Mouse (Mus musculus): Measurements from ENCODE around the gene Cryga. TPM values are rescaled to one million over a fixed set of nuclear protein-coding genes. Genes with fewer than 3 reads are reported as not detected.

Gene Cryga
- polyA plus RNA-seq, 1 experiment from 2014 or later = not detected

DNA sequence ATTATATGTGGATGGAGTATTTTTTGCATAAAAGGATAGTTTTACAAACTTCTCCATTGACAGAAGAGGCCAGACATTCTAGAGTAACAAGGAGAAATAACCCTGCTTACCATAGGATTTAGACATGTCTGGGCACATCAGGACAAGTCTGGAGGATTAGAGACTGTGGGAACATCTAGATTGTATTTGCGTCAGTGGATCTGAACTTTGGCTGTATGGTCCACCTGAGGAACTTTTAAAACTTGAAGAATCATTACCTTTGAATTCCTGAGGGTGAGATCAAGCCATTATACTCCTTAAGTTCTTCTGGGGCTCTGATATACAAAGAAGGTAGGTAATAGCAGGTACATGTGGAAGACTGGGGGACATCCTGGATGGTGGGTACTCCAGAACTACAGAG lies 28.5 kb upstream of the Cryga start:
- H3K4me2 ChIP-seq (ENCODE audit: low read depth, low read length) = no peak overlapping the region
- DNase-seq (no peak), ATAC-seq (no peak)
- H3K27ac ChIP-seq (ENCODE audit: low read depth) = no peak overlapping the region
- no peaks in the 10 kb centered on the region for H3K27me3 ChIP-seq (ENCODE audit: insufficient read depth, low read length)
- no peaks in the 10 kb centered on the region for H3K4me1 ChIP-seq (ENCODE audit: insufficient read depth)
- no peaks in the 10 kb centered on the region for H3K9me3 ChIP-seq (ENCODE audit: low read length)
- WGBS (ENCODE audit: insufficient replicate concordance) = 91% methylated on average over 1 of the region's 1 CpGs
- TF ChIP-seq CTCF (IDR thresholded peaks at IDR 0.05; ENCODE audit: low read depth) = no peak
- no peak for TF ChIP-seq EP300 (IDR thresholded peaks at IDR 0.05; ENCODE audit: low read depth)
- H3K9ac ChIP-seq (replicated peaks) = no peak overlapping the region
- H3K36me3 ChIP-seq (replicated peaks; ENCODE audit: insufficient read depth, low read length) = no peaks in the 10 kb centered on the region
- no peak overlapping the region for H3K4me3 ChIP-seq (ENCODE audit: low read depth, low read length)

DNA sequence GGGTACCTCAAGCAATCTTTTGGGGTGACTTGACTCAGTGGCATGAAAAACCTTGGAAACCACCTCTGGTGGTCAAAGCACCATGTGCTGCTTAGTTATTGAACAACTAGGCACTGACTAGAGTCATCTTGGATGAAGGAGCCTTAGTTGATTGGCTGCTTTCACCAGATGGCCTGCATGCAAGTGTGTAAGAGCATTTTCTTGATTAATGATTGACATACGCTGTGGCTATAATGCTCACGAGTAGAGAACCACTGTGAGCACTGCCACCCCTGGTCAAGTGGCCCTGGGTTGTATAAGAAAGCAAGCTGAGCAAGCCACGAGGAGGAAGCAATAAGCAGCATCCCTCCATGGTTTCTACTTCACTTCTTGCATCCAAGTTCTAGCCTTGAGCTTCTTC lies 27.1 kb upstream of the Cryga start:
- Histone ChIP-seq H3K36me3 (replicated peaks; ENCODE audit: insufficient read depth, low read length) (no peaks in the 10 kb centered on the region), H3K27me3 (ENCODE audit: insufficient read depth, low read length) (no peaks in the 10 kb centered on the region), H3K27ac (ENCODE audit: low read depth) (no peak overlapping the region), H3K4me1 (ENCODE audit: insufficient read depth) (no peaks in the 10 kb centered on the region), H3K4me2 (ENCODE audit: low read depth, low read length) (no peak overlapping the region), H3K4me3 (ENCODE audit: low read depth, low read length) (no peak overlapping the region), H3K9me3 (ENCODE audit: low read length) (no peaks in the 10 kb centered on the region), H3K9ac (replicated peaks) (no peak overlapping the region)
- 59% methylated on average over 3 of the region's 3 CpGs for WGBS (ENCODE audit: insufficient replicate concordance)
- DNase-seq (no peak), ATAC-seq (no peak)
- no peak for TF ChIP-seq EP300 (IDR thresholded peaks at IDR 0.05; ENCODE audit: low read depth)
- TF ChIP-seq CTCF (IDR thresholded peaks at IDR 0.05; ENCODE audit: low read depth) = no peak

DNA sequence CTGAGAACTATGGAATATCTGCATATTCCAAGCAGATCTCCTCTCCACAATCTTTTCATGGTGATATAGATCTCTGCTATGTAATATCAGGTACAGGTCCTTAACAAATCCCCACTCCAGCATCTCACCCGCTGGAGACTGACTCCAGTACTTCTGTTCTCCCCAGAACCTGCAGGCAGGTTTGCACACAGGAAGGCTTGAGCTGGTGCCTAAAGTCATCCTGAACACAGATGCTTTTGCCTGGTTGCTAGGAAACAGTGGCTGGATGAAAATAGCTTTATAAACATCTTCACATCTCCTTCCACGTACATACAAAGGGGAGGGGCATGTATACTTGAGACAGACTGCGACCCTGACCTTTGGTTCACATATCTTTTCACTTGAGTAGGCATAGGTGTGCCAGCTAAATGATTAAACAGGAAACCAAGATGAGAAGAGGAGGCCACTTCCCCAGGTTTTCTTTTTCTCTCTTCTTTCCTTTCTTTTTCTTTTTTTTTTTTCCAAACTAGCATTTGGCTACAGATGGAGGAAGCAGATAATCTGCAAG lies 26.5 kb upstream of the Cryga start:
- no peak for TF ChIP-seq CTCF (IDR thresholded peaks at IDR 0.05; ENCODE audit: low read depth)
- no peak for TF ChIP-seq EP300 (IDR thresholded peaks at IDR 0.05; ENCODE audit: low read depth)
- H3K9me3 ChIP-seq (ENCODE audit: low read length) = no peaks in the 10 kb centered on the region
- H3K4me1 ChIP-seq (ENCODE audit: insufficient read depth) = no peaks in the 10 kb centered on the region
- no peak overlapping the region for H3K9ac ChIP-seq (replicated peaks)
- no peaks in the 10 kb centered on the region for H3K36me3 ChIP-seq (replicated peaks; ENCODE audit: insufficient read depth, low read length)
- no peak overlapping the region for H3K27ac ChIP-seq (ENCODE audit: low read depth)
- ATAC-seq (no peak), DNase-seq (no peak)
- H3K4me3 ChIP-seq (ENCODE audit: low read depth, low read length) = no peak overlapping the region
- WGBS (ENCODE audit: insufficient replicate concordance) = 68% methylated on average over 3 of the region's 3 CpGs
- no peaks in the 10 kb centered on the region for H3K27me3 ChIP-seq (ENCODE audit: insufficient read depth, low read length)
- H3K4me2 ChIP-seq (ENCODE audit: low read depth, low read length) = no peak overlapping the region

DNA sequence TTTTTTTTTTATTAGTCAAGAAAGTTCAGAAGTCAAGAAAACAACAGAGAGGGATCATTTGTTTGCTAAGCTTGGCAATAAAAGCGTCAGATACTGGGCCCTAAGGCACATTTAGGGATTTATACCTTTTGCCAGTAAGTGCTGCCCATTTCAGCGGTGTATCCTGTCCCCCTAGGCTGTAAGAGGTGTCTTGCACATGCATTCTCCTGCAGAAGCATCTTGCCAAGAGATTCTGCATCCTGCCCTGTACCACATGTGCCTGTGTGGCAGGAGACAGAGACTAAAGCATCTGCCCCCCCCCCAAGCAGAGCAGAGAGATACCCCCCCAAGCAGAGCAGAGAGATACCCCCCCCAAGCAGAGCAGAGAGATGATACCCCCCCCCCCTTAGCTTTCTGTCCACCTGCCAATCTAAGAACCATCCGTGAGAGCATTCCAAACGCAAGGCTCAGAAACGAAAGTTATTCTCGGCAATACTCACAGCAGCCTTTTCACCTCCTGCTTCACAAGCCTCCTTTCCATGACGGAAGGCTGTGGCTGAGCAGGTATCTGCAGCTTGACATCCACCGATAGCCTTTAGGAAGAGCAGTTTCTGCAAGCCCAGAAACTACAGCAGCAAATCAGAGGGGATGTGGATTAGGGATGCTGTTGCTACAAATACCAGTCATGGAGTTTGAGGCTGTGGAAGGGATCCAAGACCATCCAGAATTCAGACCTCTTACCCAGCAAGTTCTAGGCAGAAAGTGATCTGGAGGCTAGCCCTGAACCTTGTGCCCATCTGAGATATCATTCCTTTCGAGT lies 19.6 kb upstream of the Cryga start, which contains the start of gene D630023F18Rik:
Gene D630023F18Rik (minus strand): TSS at position 641 of the 799 bp plus-strand sequence.
- H3K4me3 ChIP-seq (ENCODE audit: low read depth, low read length) = no peak within 1 kb of the TSS
- 0 out of 2 replicates have a peak within 1 kb of the TSS, but pooled peaks have one; percentile 13 for H3K4me2 ChIP-seq (ENCODE audit: low read depth, low read length)
- DNase-seq (no peak), ATAC-seq (no peak)
- WGBS (ENCODE audit: insufficient replicate concordance) = 27% methylated on average over 9 of the region's 9 CpGs
- H3K4me1 ChIP-seq (ENCODE audit: insufficient read depth) = peaks cover 3% of the 10 kb centered on the region; the same call in 1 of the 2 replicates
- no peaks in the 10 kb centered on the region for H3K9me3 ChIP-seq (ENCODE audit: low read length)
- no peak for TF ChIP-seq CTCF (IDR thresholded peaks at IDR 0.05; ENCODE audit: low read depth)
- no peak for TF ChIP-seq EP300 (IDR thresholded peaks at IDR 0.05; ENCODE audit: low read depth)
- H3K9ac ChIP-seq (replicated peaks) = no peak within 1 kb of the TSS
- no peaks in the 10 kb centered on the region for H3K27me3 ChIP-seq (ENCODE audit: insufficient read depth, low read length)
- H3K27ac ChIP-seq (ENCODE audit: low read depth) = no peak within 1 kb of the TSS
- no peaks in the 10 kb centered on the region for H3K36me3 ChIP-seq (replicated peaks; ENCODE audit: insufficient read depth, low read length)

DNA sequence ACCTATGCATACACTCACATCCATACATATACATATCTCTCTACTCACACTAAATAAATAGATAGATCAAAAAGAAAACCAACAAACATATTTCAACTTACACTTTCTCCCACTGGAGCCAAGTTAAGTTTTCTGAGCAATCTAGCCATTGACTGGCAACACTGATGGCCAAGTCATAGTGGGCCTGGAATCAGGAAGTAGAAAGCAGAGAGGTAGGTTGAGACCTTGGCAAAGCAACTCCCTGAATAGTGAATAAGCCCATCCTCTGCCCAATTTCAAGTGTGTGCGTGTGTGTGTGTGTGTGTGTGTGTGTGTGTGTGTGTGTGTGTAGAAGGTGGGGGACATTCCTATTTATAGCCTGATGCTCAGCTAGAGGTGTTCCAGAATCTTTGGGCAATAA lies 16.3 kb upstream of the Cryga start, which contains the start of gene Gm28845:
Gene Gm28845 (minus strand): TSS at position 121 of the 400 bp plus-strand sequence.
- no peak for ATAC-seq
- Histone ChIP-seq H3K4me2 (ENCODE audit: low read depth, low read length) (no peak within 1 kb of the TSS), H3K27ac (ENCODE audit: low read depth) (no peak within 1 kb of the TSS), H3K36me3 (replicated peaks; ENCODE audit: insufficient read depth, low read length) (no peaks in the 10 kb centered on the region), H3K4me3 (ENCODE audit: low read depth, low read length) (no peak within 1 kb of the TSS), H3K27me3 (ENCODE audit: insufficient read depth, low read length) (no peaks in the 10 kb centered on the region), H3K9ac (replicated peaks) (no peak within 1 kb of the TSS), H3K4me1 (ENCODE audit: insufficient read depth) (peaks cover 3% of the 10 kb centered on the region; the same call in 1 of the 2 replicates), H3K9me3 (ENCODE audit: low read length) (no peaks in the 10 kb centered on the region)
- no peak for DNase-seq
- WGBS (ENCODE audit: insufficient replicate concordance) = 72% methylated on average over 1 of the region's 1 CpGs
- TF ChIP-seq EP300 (IDR thresholded peaks at IDR 0.05; ENCODE audit: low read depth) (no peak), CTCF (IDR thresholded peaks at IDR 0.05; ENCODE audit: low read depth) (no peak)

DNA sequence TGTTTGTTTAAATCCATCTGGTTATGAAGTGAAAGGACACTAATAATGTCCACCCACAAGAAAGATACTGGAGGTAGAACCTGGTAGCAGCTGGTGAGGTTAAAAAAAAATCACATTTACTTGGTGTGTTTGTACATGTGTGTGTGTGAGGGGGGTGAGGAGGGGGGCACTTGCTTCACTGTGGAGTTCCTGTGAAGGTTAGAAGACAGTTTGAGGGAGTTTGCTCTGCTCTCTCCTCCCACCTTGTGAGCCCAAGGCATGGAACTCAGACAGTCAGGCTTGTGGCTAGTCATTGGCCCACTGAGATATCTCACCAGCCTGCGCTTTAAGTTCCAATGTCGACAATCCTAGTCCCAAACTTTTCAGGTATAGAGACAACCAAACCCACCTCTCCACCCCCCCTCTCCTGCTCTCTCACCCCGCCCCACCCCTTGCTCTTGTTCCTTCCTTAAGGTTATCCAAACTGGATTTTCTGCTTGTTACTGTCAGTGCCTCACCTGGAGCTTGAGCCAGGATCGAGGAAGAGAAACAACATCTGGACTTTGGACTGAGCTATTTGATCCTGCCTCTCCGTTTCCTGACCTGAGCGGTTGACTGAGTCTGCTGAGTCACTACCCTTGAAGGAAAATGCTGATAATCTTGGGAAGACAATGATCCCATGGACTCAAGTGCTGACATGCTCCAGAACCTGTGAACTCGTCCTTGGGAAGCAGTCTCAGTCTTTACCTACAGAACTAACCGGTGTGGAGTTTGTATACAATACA lies 15.2 kb upstream of the Cryga start:
- peaks cover 3% of the 10 kb centered on the region; the same call in 1 of the 2 replicates for H3K4me1 ChIP-seq (ENCODE audit: insufficient read depth)
- DNase-seq (no peak), ATAC-seq (no peak)
- no peak for TF ChIP-seq CTCF (IDR thresholded peaks at IDR 0.05; ENCODE audit: low read depth)
- no peak for TF ChIP-seq EP300 (IDR thresholded peaks at IDR 0.05; ENCODE audit: low read depth)
- H3K4me3 ChIP-seq (ENCODE audit: low read depth, low read length) = no peak overlapping the region
- H3K9ac ChIP-seq (replicated peaks) = no peak overlapping the region
- 52% methylated on average over 8 of the region's 8 CpGs for whole genome bisulfite sequencing (ENCODE audit: insufficient replicate concordance)
- no peak overlapping the region for H3K4me2 ChIP-seq (ENCODE audit: low read depth, low read length)
- no peaks in the 10 kb centered on the region for H3K36me3 ChIP-seq (replicated peaks; ENCODE audit: insufficient read depth, low read length)
- H3K9me3 ChIP-seq (ENCODE audit: low read length) = no peaks in the 10 kb centered on the region
- H3K27ac ChIP-seq (ENCODE audit: low read depth) = no peak overlapping the region
- no peaks in the 10 kb centered on the region for H3K27me3 ChIP-seq (ENCODE audit: insufficient read depth, low read length)
